Mouse (Mus musculus) heart, postnatal 25 days (tissue): ENCODE results near the gene Patz1. TPM values are rescaled to one million over a fixed set of nuclear protein-coding genes. Genes with fewer than 3 reads are reported as not detected.

Experiments used
- DNase-seq: peaks from one replicate; pipeline ENCODE4 v3.0.0; 2022; ENCODE audit warnings: low spot score
- intact Hi-C: fragments of 180-260 bp; cut with DNase I; formaldehyde crosslinking; loops from one replicate; pipeline ENCODE4 v1.15.1; 2025
- total RNA-seq, 2 experiments: library from RNA; stranded (reverse); gene quantifications; 2 replicates each; pipeline ENCODE4 v1.2.3; 2021

The Patz1 gene
- total RNA-seq, 2 experiments from 2014 or later: 25.6 to 26.4 TPM

DNA sequence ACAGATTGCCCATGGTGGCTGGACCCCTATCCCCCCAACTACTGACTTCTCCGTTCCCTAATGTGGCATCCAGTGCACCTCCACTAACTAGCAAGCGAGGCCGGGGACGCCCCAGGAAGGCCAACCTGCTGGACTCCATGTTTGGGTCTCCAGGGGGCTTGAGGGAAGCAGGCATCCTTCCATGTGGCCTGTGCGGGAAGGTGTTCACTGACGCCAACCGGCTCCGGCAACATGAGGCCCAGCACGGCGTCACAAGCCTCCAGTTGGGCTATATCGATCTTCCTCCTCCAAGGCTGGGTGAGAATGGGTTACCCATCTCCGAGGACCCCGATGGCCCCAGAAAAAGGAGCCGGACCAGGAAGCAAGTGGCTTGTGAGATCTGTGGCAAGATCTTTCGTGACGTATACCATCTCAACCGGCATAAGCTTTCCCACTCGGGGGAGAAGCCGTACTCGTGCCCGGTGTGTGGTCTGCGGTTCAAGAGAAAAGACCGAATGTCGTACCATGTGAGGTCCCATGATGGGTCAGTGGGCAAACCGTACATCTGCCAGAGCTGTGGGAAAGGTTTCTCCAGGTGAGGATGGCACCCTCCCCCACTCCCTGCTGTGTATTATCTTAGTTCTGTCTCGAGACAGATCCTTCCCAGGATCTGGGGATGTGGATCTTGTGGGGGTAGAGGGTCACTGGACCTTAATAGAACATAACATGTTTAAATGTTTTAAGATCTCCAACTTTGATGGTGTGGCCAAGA is 2.8 kb downstream of the Patz1 start:
- intact Hi-C loops: loop anchor here (2.0 kb wide), 1 partner anchor 39 kb away; the partner anchor contains the start of gene Pik3ip1
- DNase-seq: no peak

DNA sequence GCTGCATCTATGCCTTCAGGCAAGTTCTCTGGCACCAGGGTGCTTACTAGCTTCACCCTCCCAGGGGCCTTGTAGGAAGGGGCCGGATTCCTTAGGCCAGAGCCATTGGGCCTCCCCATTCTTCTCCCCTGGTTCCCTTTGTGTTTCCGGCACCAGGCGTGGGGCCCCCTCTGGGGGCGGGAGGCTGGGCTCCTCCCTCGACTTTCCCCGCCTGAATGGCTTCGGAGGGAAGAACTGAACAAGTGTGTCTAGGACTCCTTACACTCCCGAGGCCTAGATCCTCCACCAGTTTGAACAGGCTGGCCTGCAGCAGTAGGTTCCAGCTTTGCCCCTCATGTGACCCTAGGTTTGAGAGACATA is 3.4 kb downstream of the Patz1 start:
- peak; percentile 20 for DNase-seq
- intact Hi-C loops: no loop called here

DNA sequence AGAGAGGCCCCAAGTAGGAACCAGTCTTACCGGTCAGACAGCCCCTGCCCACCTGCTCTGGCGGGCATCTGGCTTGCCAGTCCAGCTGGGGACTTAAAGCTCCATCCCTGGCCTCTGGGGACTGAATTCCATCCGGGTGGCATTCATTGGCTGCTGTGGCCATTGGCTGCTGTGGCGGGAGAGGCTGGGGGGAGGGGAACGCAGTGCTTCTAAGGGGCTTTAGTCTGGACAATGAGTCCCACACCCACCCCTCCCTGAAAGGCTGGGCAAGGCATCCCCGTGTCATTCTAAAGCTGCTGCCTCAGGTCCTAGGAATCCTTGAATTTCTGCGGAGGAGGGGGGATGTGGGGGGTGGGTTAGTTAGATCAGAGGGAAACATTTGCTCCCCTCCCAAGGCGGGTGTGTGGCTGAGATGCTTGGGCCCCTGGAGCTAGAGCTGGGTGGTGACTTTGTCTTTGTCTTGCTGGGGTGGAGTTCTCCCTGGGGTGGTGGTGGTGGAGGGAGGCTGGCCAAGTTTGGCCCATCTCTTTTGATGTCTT is 4.1 kb downstream of the Patz1 start:
- no peak for DNase-seq
- intact Hi-C loops: no loop called here

DNA sequence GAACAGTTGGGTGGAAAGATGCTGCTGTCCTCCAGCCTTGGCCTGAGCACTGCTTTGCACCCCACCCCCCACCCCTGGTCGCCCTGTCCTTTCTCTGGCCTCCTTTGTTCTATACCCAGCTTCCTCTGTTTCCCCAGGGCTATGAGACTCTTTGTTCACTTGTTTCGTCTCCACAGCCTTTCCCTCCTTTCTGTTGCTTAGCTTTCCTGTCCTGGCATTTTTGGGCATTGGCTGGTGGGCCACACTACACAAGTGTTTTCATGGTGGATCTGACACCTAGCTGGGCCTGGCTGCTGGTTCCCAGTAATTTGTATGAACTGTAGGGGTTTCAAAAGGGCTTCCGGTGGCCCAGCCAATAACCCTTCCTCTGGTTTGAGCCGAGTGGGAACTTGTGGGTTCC is 4.7 kb downstream of the Patz1 start:
- intact Hi-C loops: no loop called here
- DNase-seq: no peak

DNA sequence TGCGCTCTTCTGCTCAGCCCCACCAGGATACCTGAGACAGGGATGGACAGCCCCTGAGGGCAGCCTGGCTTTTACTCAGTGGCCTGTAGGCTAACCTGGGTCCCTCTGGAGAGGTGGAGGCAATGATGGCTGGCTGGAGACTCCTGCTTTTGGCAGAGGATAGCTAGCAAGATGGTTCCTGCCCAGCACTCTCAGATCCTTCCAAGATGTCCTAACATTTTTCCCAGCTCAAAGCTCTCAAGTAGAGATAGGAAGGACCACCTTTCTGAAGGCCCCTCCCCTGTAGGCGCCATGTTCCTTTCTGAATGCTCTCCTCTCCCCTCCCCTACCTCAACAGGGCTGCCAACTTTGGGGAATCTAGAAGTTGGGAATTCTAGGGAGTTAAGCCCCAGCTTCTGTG is 6.0 kb downstream of the Patz1 start:
- DNase-seq: no peak
- intact Hi-C loops: no loop called here

DNA sequence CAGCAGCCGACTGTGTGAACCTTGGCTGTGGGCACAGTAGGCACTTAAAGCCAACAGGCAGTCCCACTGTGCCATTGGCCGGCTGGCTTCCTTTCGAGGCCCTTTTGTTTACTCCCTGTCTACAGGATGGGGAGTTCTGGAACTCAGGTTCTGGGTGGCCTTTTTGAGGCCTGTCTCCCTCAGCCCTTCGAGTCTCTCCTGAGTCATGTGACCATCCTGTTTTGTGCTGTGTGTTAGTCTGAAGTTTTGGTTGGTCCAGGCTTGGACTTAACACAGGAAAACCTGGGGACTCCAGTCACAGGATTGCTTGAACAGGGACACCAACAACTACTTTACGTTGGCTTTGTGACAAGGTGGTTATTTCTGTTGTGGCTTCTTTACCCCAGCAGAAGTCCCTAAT is 7.4 kb downstream of the Patz1 start:
- intact Hi-C loops: no loop called here
- DNase-seq: no peak

DNA sequence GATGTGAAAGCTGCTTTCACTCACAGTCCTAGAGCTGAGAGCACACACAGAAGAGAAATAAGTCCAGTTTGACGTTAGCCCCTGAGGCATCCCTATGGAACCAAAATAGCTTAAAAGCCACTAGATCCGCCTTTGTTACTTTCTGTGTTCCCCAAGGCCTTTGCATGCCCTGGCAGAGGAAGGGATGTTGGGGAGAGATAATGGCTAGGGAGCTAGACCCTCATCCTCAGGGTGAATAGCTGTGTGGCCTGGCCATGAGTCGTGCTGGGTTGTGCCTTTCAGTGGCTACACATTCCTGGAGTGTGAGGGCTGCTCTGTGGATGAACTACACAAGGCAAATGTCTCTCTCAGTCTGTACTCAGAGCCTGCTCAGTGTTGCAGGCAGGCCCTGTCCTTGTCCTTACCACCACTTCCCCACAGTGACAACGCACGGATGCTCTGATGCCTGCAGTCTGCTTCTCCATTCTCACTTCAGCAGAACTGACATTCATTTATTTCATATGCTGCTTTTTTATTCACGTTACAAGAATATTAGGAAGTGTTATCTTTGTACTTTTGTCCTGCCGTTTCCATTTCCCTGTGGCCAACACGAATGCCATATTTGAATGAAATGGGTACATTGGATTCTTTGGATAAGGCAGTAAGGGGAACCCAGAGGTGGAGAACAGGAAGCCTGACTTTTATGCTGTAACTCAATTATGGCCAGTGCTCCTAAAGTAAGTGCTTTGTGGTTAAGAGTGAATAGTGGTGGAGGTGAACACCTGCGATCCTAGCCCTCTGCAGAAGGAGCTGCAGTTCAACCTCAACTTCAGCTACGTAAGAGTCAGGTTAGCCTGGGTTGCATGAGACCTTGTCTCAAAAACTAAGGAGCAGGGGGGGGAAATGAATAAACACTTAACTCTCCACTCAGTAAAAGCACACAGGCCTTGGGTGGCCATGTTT is 9.5 kb downstream of the Patz1 start:
- intact Hi-C loops: no loop called here
- DNase-seq: no peak

DNA sequence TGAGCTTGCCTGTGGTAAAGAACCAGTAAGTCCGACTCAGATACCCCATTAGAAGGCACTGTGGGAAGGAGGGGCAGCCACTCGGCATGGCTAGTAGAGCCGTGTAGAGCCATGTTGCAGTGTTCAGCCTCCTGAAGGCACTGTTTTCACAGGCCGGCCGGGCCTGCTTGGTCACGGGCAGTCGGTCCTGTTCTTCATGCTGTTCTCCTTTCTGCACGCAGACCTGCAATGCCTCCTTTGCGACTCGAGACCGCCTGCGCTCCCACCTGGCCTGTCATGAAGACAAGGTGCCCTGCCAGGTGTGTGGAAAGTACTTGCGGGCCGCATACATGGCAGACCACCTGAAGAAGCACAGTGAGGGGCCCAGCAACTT is 10.1 kb downstream of the Patz1 start:
- DNase-seq: no peak
- intact Hi-C loops: no loop called here

DNA sequence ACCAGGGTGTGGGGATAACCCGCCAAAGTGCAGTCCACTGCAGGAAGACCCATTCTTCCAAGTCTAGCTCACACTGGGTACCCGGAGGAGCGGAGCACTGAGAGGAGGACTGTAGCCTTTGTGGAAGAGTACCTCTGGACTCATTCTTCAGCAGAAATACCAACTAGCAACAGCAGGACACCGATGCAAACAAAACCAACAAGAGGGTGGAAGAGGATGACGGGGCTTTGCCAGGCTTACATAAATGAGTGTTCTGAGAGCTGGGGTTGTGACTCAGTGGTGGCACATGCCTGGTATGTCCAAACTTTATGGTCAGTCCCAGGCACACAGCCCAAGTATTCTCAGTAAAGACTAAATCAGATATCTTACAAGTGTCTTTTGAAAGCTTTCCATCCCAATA is 12.4 kb downstream of the Patz1 start:
- DNase-seq: no peak
- intact Hi-C loops: no loop called here

DNA sequence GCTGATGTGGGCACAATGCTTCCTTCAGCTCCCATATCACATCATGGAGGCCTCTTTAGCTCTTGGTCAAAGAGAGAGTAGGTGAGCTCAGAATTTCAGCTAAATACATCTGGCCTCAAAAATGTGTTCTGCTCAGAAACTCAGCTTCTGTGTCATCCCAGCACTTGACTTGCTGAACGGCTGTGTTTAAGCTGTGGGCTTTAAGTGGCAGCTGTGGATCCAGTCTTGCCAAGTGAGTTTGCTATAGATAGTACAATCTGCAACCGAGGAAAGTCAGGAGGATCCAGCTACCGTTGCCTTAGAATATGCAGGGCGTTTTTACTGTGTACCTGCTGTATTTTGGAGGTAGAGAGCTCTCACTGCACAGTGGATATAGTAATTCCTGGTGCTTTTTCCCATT is 13.7 kb downstream of the Patz1 start:
- intact Hi-C loops: no loop called here
- DNase-seq: no peak

DNA sequence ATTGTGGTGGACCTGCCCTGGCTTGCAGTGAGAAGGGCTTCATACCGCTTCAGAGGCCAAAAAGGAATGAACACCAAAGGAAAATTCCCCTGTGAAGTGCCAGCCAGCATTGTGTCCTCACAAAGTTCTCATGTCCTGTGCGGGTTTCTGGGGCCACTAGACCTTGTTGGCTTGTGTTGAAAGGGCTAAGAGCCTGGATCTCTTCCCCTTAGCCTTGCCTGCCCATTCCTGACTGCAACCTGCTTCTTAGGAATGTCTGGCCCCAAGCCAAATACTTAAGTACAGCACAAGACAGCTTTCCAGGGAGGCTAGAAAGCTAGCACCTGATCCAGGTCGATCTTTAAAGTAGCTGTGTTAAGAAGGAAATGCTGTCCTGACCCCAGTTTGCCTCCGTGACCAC is 14.1 kb downstream of the Patz1 start:
- DNase-seq: no peak
- intact Hi-C loops: no loop called here

DNA sequence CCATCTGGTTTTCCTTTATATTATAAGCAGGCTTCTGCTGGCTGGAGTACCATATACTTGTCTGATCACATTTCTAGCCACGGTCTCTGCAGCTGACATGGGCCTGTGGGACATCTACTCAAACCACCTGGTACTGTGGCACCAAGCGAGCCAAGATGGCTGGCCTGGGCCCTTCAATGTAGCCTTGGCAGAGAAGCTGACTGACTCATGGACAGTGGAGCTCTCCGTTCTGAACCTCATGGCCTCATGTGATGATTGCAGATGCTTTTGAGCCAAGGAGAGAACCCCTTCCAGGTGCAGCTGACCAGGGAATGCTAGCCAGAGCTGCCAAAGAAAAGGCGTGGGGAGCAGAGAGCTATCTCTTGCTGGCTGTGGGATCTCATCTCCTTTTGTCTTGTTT is 17.1 kb downstream of the Patz1 start:
- intact Hi-C loops: no loop called here
- DNase-seq: no peak

DNA sequence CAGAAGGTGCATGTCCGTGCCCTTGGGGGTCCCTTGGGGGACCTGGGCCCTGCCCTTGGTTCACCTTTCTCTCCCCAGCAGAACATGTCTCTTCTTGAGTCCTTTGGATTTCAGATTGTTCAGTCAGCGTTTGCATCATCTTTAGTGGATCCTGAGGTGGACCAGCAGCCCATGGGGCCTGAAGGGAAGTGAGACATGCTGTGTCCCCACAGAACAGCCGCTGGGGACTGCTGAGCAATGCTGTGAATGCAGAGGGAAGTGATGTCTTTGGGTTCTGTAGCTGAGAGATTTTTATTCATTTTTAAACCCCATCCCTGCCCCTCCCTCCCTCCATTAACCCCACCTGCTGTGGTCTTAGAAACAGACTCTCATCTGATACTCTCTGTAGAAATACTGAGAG is 19.2 kb downstream of the Patz1 start:
- intact Hi-C loops: no loop called here
- DNase-seq: no peak

DNA sequence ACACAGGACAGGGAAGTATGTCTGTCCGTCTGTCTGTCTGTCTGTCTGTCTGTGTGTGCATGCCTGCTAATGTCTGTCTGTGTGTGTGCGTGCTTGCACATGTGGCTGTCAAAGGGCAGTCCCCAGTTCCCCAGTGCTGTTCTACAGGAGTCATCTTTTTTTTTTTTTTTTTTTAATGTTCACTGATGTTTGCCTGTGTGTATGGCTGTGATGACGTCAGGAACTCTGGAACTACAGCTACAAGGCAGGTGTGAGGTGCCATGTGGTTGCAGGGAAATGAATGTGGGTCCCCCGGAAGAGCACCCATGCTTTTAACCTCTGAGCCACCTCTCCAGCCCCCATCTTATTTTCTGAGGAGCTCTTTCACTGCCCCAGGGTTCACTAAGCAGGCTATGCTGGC is 21.2 kb downstream of the Patz1 start:
- DNase-seq: no peak
- intact Hi-C loops: no loop called here

DNA sequence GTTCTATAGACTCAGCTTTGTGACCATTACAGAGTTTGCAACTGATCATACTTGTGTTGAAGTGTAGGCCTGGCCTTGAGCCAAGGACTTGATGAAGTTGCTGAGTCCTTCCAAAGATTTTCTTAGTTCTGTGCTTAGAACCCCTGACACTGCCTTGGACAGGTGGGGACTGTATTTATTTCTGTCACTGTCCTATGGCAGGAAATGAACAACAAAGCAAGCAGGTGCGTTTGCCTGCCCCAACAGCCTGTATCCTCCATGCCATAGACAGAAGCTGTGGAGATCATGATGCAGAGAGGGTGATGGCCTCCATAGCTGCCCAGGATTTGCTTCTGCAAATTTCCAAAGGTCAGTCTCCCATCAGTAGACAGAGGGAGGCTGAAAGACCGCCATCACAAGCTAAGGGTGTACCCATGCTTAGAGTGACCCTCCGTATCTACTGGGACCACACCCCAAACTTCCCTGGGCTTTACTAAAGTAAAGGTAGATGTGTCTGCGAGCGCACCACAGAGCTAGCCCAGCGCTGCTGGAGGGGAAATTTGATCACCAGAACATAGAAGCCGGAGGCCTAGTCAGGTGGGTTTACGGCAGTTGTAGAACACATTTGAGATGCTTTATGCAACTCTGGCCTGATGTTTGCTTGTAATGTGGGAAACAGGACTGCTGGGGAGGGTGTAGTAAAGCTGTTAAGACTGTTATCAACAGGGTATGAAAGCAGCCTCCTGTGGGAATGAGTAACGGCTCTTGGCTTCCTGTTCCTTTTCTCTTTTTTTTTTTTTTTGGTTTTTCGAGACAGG is 22.3 kb downstream of the Patz1 start:
- intact Hi-C loops: no loop called here
- no peak for DNase-seq

DNA sequence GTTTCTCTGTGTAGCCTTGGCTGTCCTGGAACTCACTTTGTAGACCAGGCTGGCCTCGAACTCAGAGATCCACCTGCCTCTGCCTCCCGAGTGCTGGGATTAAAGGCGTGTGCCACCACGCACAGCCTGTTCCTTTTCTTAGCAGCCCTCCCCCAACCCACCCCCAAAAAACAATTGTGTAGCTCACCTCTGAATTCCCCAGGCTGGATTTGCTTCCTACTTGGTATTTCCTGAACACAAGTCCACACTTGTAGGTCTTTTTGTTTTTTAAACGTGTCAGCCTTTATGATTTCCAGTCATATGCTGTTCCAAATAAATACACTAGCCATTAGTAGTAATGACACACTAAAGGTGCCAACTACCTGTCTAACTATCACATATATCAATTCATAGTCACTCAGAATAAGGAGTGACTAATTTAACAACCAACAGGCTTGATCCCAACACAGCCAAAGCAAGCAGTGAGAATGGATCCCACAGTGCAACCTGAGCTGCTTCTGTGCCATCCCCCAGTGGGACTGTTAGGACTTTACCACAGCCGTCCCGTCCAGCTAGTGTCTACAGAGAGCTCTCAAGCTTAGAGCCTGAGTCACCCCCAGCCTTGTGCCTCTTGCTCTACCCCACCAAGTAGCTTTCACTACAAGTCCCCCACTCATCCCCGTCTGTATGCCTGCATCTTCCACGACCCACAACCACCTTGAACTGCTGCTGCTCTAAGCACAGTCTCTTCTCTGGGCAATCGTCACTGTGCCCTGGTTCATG is 23.1 kb downstream of the Patz1 start:
- DNase-seq: no peak
- intact Hi-C loops: no loop called here

DNA sequence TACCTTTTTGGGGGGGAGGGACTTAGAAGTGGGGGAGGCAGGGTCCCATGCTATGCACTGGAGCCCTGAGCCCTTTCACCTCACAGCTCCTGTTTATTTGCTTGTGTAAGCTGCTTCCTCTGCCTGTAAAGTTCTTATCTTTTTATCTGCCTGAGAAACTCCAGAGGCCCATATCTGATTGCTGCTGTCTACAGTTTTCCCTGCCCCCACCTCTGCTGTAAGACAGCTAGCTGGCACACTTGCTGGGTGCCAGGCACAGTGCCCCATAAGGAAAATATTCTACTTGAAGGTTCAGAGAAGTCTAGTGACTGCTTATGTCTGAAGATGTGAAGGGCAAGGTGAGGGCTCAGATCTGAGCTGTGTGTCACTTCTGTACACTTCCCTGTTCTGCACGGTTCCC is 24.6 kb downstream of the Patz1 start:
- intact Hi-C loops: no loop called here
- DNase-seq: no peak

DNA sequence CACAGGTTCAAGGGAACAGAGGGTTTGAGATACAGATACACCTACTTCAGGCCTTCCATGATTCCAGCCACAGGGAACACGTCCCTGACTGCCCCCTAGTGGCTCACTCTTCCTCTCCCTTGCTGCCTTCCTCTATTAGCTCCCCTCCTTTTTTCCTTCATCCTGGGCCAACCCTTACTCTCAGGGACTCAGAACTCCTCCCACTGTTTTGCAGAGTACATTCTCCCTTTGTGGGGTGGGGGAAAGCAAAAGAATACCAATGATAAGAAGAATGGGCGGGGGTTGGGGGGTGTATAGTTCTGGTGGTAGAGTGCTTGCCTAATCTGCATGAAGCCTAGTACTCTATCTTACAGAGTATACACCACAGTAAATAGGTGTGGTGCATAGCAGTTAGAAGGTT is 25.5 kb downstream of the Patz1 start:
- no peak for DNase-seq
- intact Hi-C loops: no loop called here

DNA sequence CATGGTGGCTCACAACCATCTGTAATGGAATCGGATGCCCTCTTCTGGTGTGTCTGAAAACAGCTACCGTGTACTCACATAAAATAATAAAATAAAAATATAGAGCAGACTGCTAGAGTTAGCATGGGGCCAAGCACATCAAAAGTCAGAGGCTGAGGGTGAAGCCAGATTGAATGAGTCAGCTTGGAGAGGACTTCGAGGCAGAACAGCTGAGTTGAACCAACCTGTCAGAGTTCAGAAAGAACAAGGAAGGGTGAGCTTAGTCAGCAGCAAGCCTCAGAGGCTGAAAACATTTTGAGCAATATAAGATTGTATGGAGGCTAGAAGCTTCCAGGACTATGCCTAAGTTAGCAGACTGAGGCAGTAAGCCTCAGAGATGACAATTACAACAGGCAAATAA is 29.6 kb downstream of the Patz1 start:
- DNase-seq: no peak
- intact Hi-C loops: no loop called here

DNA sequence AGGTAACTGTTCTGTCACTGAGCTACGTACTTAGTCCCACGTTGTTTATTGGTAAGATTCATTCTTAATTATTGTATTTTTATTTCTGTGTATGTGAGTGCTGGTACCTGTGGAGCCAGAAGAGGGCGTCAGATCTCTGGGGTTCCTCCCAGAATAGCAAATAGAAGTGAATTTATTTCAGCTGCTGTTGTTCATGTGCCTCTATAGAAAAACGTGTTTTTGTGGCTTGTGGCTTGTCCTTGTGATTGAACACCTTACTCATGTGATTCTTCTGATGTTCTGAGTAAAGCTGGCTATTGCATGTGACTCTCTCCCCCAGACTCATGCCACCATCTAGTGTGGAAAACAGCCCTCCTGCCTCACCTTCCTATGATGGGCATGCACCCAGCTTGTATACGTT is 39.6 kb downstream of the Patz1 start:
- intact Hi-C loops: no loop called here

More for the DNA sequence above, 39.6 kb downstream of the Patz1 start:
- no peak for DNase-seq
